Mouse (Mus musculus): Measurements from ENCODE around the gene Hnrnpf.

- TF ChIP-seq CTCF (IDR thresholded peaks at IDR 0.05; ENCODE audit: extremely low read depth, insufficient read depth, insufficient read length, insufficient replicate concordance) (no peak), POLR2A (IDR thresholded peaks at IDR 0.05; ENCODE audit: low read depth, low read length) (no peak)
Observed at GRCm38 (mm10) chr6:117871034-117871433, 29.1 kb upstream of the Hnrnpf start.
